Mouse (Mus musculus): ENCODE results near the gene Pnp. TPM values are rescaled to one million over a fixed set of nuclear protein-coding genes. Genes with fewer than 3 reads are reported as not detected.
A peak's percentile ranks its signal among the peaks of the same experiment; 100 is the strongest.
"Not testable (repeated sequence)": the region's sequence is repeated elsewhere in the genome, so short reads cannot be mapped to it uniquely, and the experiment has no call there.

Pnp gene
- polyA plus RNA-seq, 1 experiment from 2014 or later, result 88.3 TPM

- not testable (repeated sequence) for H3K4me3 ChIP-seq, H3K27ac ChIP-seq
Measured at GRCm38 (mm10) chr14:50905327-50905726, 25.6 kb upstream of the Pnp start.

DNA sequence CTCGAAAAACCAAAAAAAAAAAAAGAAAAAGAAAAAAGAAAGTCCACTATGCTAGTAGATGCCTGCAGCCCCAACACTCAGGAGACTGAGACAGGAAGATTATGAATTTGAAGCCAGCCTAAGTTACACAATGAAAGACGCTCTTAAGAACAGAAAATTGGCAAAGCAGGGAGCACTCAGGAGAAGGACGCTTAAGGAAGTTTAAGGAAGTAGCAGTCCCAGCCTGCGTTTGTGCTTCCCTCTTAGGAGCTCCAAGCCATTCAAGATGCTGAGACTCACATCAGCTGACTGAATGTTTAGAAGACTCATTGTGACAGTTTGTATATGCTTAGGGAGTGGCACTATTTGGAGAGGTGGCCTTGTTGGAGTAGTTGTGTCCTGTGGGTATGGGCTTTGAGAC lies 22.8 kb upstream of the Pnp start:
- no peaks in the 10 kb centered on the region for H3K9me3 ChIP-seq (replicated peaks)
- H3K36me3 ChIP-seq, result peaks cover 27% of the 10 kb centered on the region
- no peak overlapping the region for H3K27ac ChIP-seq
- no peak for DNase-seq (ENCODE audit: low spot score)
- no peak overlapping the region for H3K4me3 ChIP-seq
- WGBS, result 84% methylated on average over 4 of the region's 4 CpGs
- peaks cover 8% of the 10 kb centered on the region for H3K4me1 ChIP-seq
- H3K27me3 ChIP-seq (ENCODE audit: low read depth, poor library complexity, severe bottlenecking), result no peaks in the 10 kb centered on the region

More at GRCm38 (mm10) chr14:50905327-50905726, 25.6 kb upstream of the Pnp start:
- H3K36me3 ChIP-seq; H3K4me1 ChIP-seq; H3K9me3 ChIP-seq (replicated peaks); H3K27me3 ChIP-seq (ENCODE audit: low read depth, poor library complexity, severe bottlenecking); DNase-seq (ENCODE audit: low spot score): not testable (repeated sequence)

- no peaks in the 10 kb centered on the region for H3K9me3 ChIP-seq (replicated peaks)
- H3K27ac ChIP-seq, result no peak overlapping the region
- H3K36me3 ChIP-seq, result peaks cover 58% of the 10 kb centered on the region
- WGBS, result 65% methylated on average over 3 of the region's 3 CpGs
- H3K4me3 ChIP-seq, result no peak overlapping the region
- no peaks in the 10 kb centered on the region for H3K4me1 ChIP-seq
- no peaks in the 10 kb centered on the region for H3K27me3 ChIP-seq (ENCODE audit: low read depth, poor library complexity, severe bottlenecking)
- no peak for DNase-seq (ENCODE audit: low spot score)
Measured at GRCm38 (mm10) chr14:50911356-50911755, 19.5 kb upstream of the Pnp start.

DNA sequence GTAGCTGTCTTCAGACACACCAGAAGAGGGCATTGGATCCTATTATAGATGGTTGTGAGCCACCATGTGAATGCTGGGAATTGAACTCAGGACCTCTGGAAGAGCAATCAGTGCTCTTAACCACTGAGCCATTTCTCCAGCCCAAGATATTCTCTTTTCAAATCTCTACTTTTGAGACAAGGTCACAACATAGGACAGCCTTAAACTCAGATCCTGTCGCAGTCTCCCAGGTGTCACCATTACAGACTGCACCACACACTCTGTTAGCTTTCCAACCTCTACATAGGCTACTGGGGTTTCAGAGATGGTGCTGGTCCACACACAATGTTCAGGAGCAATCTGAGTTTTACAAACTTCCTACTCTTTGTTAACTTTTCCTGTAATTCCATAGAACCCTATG lies 7.4 kb upstream of the Pnp start:
- Histone ChIP-seq H3K36me3 (peaks cover 52% of the 10 kb centered on the region), H3K4me1 (peaks cover 19% of the 10 kb centered on the region), H3K27ac (peak overlapping the region; percentile 95; the same call in 1 of the 2 replicates), H3K4me3 (peak overlapping the region; percentile 87)
- H3K27me3 ChIP-seq (ENCODE audit: low read depth, poor library complexity, severe bottlenecking); DNase-seq (ENCODE audit: low spot score); H3K9me3 ChIP-seq (replicated peaks): not testable (repeated sequence)
- 73% methylated on average over 1 of the region's 1 CpGs for WGBS

DNA sequence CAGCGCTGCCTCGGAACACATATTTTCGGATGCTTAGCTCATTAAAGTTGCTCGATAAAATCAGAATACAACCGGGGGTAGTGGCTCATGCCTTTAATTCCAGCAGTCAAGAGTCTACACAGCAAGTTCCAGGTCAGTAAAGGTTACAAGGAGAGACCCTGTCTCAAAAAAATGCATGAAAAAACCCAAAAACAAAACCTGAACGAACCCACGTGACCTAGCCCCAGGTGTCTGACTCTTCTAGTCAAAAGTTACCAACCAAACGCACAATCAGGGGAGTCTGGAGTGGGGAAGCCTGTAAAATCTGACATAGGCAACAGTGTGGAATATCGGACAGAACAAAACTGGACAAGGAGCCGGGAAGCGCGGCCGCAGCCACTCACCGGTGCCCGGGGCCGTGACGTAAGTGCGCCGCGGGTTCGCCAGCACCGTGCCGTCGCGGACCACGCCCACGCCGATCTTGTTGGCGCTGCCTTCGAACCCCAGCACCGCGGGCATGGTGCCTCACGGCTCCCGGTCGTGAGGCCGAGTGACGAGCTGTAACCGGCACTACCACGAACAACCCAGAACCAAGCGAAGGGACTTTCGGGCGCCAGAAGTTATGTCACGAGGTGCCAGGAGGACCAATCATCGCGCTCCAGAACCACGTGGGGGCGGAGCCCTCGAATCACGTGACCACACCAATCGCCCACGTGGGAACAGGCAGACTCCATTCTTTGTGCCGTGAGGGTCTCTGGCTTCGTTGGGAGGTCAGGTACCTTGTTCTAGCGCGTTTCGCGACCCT lies 6.4 kb upstream of the Pnp start, which contains the start of the genes Osgep and Apex1:
Gene Osgep (minus strand): TSS at position 613 of the 784 bp plus-strand sequence.
Gene Apex1 (plus strand): TSS at position 688 of the 784 bp plus-strand sequence.
- under 1% methylated on average over 57 of the region's 57 CpGs for WGBS
- Histone ChIP-seq H3K9me3 (replicated peaks) (no peaks in the 10 kb centered on the region), H3K4me1 (peaks cover 23% of the 10 kb centered on the region), H3K27me3 (ENCODE audit: low read depth, poor library complexity, severe bottlenecking) (no peaks in the 10 kb centered on the region), H3K4me3 (peak within 1 kb of the TSS; percentile 87), H3K27ac (peak within 1 kb of the TSS; percentile 95), H3K36me3 (peaks cover 52% of the 10 kb centered on the region)
- peak; percentile 98 for DNase-seq (ENCODE audit: low spot score)

DNA sequence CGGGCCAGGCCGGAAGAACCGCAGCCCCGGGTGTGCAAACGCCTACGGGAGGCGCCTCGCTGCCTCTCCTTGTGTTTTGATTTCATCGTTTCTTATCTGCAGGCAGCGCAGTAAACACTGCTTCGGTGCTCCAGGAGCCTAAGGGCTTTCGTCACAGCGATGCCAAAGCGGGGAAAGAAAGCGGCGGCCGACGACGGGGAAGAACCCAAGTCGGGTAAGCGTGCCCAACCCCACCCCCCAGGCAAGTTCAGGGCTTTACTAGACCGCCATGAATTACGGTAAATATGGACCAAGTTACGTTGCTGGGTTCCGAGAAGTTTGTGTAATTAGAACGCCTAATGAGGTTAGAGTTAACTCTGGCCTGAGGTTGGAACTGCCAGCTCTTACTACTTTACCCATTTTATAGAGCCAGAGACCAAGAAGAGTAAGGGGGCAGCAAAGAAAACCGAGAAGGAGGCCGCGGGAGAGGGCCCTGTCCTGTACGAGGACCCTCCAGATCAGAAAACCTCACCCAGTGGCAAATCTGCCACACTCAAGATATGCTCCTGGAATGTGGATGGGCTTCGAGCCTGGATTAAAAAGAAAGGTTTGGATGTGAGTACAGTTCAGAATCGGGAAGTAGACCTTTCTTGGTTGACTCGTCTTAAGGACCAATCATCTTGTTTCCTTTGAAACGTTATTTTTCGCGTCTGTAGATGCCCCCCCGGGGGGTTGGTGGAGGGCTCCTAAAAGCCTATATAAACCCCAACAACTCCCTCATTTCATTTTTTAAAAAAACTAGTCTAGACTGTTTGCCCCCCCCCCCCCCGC lies 5.6 kb upstream of the Pnp start:
- Histone ChIP-seq H3K36me3 (peaks cover 45% of the 10 kb centered on the region), H3K9me3 (replicated peaks) (no peaks in the 10 kb centered on the region), H3K27ac (peak overlapping the region; percentile 95), H3K27me3 (ENCODE audit: low read depth, poor library complexity, severe bottlenecking) (no peaks in the 10 kb centered on the region), H3K4me3 (peak overlapping the region; percentile 87), H3K4me1 (peaks cover 31% of the 10 kb centered on the region)
- 2% methylated on average over 38 of the region's 38 CpGs for WGBS
- peak; percentile 41 for DNase-seq (ENCODE audit: low spot score)

DNA sequence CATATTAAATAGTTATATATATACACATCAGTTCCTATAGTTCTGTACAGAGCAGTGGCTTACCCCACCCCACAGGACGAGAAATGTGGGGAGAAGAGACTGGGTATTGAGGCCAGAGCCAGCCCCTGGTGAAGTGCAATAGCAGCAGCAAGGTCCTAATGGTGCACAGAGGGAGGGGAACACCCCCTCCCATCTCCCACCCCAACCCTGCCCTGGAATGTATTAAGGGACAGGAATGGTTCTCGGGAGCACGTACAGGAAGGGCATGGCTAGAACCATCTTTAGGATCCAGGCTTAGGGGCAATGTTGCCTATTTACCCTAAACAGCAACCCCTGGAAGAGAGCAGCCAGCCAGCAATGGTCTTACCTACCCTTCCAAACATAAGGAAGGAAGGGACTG lies 3.5 kb upstream of the Pnp start:
- Histone ChIP-seq H3K4me1 (peaks cover 40% of the 10 kb centered on the region), H3K9me3 (replicated peaks) (no peaks in the 10 kb centered on the region), H3K36me3 (peaks cover 39% of the 10 kb centered on the region), H3K27me3 (ENCODE audit: low read depth, poor library complexity, severe bottlenecking) (no peaks in the 10 kb centered on the region), H3K27ac (no peak overlapping the region), H3K4me3 (no peak overlapping the region)
- DNase-seq (ENCODE audit: low spot score), result no peak
- WGBS, result 71% methylated on average over 3 of the region's 3 CpGs

GRCm38 (mm10) chr14:50929951-50930350 lies 931 bp upstream of the Pnp start:
- H3K4me1 ChIP-seq, result peaks cover 35% of the 10 kb centered on the region
- H3K9me3 ChIP-seq (replicated peaks), result no peaks in the 10 kb centered on the region
- 18% methylated on average over 10 of the region's 10 CpGs for WGBS
- H3K4me3 ChIP-seq, result peak overlapping the region; percentile 85
- DNase-seq (ENCODE audit: low spot score), result no peak
- no peaks in the 10 kb centered on the region for H3K27me3 ChIP-seq (ENCODE audit: low read depth, poor library complexity, severe bottlenecking)
- H3K36me3 ChIP-seq, result peaks cover 39% of the 10 kb centered on the region
- H3K27ac ChIP-seq, result peak overlapping the region; percentile 92

DNA sequence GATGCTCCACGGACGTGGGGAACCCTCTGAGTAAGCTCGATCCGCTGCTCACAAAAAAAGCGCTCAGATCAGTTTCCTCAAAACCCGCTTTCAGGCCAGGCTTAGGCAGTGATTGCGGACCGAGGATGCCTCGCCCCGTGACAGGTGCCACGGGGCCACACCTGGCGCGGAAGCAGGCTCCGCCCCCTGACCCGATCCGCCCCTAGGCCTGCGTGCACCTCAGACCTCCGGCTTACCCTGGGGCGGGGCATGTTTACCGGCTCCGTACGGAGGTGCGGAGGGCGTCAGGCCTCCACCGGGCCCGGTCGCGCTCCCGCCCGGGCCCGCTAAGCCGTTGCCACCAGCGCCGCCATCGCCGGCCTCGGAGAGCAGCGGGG lies 517 bp upstream of the Pnp start:
- WGBS, result under 1% methylated on average over 34 of the region's 38 CpGs

DNA sequence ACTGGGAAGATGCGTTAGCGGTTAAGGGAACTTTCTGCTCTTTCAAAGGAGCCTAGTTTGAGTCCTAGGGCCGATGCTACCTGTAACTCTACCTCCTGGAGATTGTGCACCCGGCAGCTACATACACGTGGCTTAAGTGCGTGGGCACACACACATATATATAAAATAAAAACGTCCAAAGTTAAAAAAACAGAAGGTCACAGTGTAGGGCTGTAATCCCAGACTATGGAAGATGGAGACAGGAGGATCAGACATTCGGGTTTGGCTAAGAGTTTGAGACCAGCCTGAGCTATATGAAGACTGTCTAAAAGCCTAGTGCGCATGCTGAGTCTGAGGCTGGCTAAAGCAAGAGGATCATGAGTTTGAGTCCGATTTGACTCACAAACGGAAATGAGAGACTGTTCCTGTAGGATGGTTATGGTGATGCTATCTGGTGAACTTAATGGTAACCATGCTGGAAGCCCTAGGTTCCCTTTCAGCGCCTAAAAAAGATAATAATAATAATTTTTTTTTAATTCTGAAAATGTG lies 675 bp downstream of the Pnp start:
- peaks cover 31% of the 10 kb centered on the region for H3K36me3 ChIP-seq

More for the DNA sequence above, 517 bp upstream of the Pnp start:
- Histone ChIP-seq H3K27ac (peak overlapping the region; percentile 92), H3K9me3 (replicated peaks) (no peaks in the 10 kb centered on the region), H3K36me3 (peaks cover 39% of the 10 kb centered on the region), H3K4me3 (peak overlapping the region; percentile 85), H3K4me1 (peaks cover 35% of the 10 kb centered on the region), H3K27me3 (ENCODE audit: low read depth, poor library complexity, severe bottlenecking) (no peaks in the 10 kb centered on the region)
- no peak for DNase-seq (ENCODE audit: low spot score)

GRCm38 (mm10) chr14:50936649-50937048 lies 5.8 kb downstream of the Pnp start:
- Histone ChIP-seq H3K27me3 (ENCODE audit: low read depth, poor library complexity, severe bottlenecking) (no peaks in the 10 kb centered on the region), H3K4me1 (peaks cover 5% of the 10 kb centered on the region; the same call in 1 of the 2 replicates), H3K27ac (no peak overlapping the region), H3K36me3 (no peaks in the 10 kb centered on the region), H3K4me3 (no peak overlapping the region), H3K9me3 (replicated peaks) (no peaks in the 10 kb centered on the region)
- 68% methylated on average over 1 of the region's 1 CpGs for WGBS
- DNase-seq (ENCODE audit: low spot score), result no peak

More for the DNA sequence above, 675 bp downstream of the Pnp start:
- Histone ChIP-seq H3K9me3 (replicated peaks) (no peaks in the 10 kb centered on the region), H3K27me3 (ENCODE audit: low read depth, poor library complexity, severe bottlenecking) (no peaks in the 10 kb centered on the region), H3K27ac (peak overlapping the region; percentile 90), H3K4me3 (peak overlapping the region; percentile 85), H3K4me1 (peaks cover 29% of the 10 kb centered on the region)
- DNase-seq (ENCODE audit: low spot score), result no peak
- 13% methylated on average over 12 of the region's 12 CpGs for WGBS

DNA sequence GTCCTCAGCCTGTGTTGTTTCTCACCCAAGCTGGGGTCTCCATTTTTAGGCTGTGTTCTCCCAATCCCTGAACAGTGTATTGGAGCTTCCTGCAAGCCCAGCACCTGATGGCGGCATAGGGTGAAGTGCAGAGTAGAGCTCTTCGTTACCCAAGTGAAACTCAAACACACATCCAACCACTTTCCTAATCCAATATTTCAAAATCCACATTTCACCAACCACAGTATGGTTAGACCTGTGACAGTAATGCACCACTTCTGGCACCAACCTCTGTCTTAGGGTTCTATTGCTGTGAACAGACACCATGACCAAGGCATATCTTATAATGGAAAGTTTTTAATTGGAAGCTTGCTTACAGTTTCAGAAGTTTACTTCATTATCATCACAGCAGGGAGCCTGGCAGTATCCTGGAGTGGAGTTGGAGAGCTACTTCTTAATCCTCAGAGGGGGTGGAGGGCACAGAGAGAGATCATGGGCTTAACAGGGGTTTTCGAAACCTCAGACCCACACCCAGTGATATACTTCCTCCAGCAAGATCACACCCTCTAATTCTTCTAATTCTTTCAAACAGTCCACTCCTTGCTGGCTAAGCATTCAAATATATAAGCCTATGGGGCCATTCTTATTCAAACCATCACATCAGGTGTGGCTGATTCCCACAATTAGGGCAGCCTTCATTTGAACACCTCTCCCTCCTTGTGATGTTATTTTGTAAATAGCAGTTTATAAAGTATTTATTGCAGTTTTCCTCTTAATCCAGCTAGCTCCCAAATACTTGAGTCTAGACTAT lies 7.4 kb downstream of the Pnp start:
- H3K4me3 ChIP-seq, result no peak overlapping the region
- H3K27ac ChIP-seq, result no peak overlapping the region
- H3K4me1 ChIP-seq, result no peaks in the 10 kb centered on the region
- no peaks in the 10 kb centered on the region for H3K9me3 ChIP-seq (replicated peaks)
- H3K36me3 ChIP-seq, result no peaks in the 10 kb centered on the region
- H3K27me3 ChIP-seq (ENCODE audit: low read depth, poor library complexity, severe bottlenecking), result no peaks in the 10 kb centered on the region
- WGBS, result 90% methylated on average over 3 of the region's 3 CpGs
- DNase-seq (ENCODE audit: low spot score), result no peak

Measured in limb, embryonic 10.5 days (tissue).